Mouse (Mus musculus) MEL (cell line): ENCODE measurements at regions not wholly inside any gene's neighbourhood (a gene's known extent, or its start where the extent isn't known, plus 50 kb on each side); places are given as distances from the start of the nearest gene placed in this dataset.

Experiments used
- DNase-seq: peaks from one replicate; pipeline ENCODE4 v3.0.0; 2011; ENCODE audit warnings: low read depth, low spot score
- H3K27ac ChIP-seq: 2 replicates; pipeline ENCODE4 v1.5.1; 2012; ENCODE audit warnings: low read depth, mild to moderate bottlenecking, control low read depth, low read length, moderate library complexity; ENCODE audit not compliant: control insufficient read depth
- H3K27me3 ChIP-seq, 2 experiments: fragments of 150-350 bp in 1 of 2; sonication (generic) in 1 of 2; 2 replicates each; pipeline ENCODE4 v1.6.1; 2012; ENCODE audit warnings: low read length in 2 of 2, mild to moderate bottlenecking in 2 of 2, improper control_type of control experiment in 1 of 2, moderate library complexity in 1 of 2; ENCODE audit not compliant: insufficient read depth in 2 of 2, control insufficient read depth in 1 of 2
- H3K36me3 ChIP-seq, 2 experiments: 2 replicates each; pipeline ENCODE4 v1.6.1; 2012 to 2014; ENCODE audit warnings: low read length in 2 of 2, improper control_type of control experiment in 1 of 2, inconsistent platforms in 1 of 2, mild to moderate bottlenecking in 1 of 2; ENCODE audit not compliant: insufficient read depth in 2 of 2, control insufficient read depth in 1 of 2
- H3K4me1 ChIP-seq, 2 experiments: fragments of 150-350 bp in 1 of 2; sonication (generic) in 1 of 2; 2 replicates each; pipeline ENCODE4 v1.6.1; 2012; ENCODE audit warnings: low read length in 2 of 2, improper control_type of control experiment in 1 of 2, mild to moderate bottlenecking in 1 of 2; ENCODE audit not compliant: insufficient read depth in 2 of 2, control insufficient read depth in 1 of 2
- H3K4me3 ChIP-seq, 2 experiments: fragments of 150-350 bp in 1 of 2; sonication (generic) in 1 of 2; 2 replicates each; pipeline ENCODE4 v1.5.1; 2012; ENCODE audit warnings: low read depth in 2 of 2, low read length in 2 of 2, mild to moderate bottlenecking in 2 of 2, moderate library complexity in 2 of 2, control low read depth in 1 of 2, improper control_type of control experiment in 1 of 2; ENCODE audit not compliant: control insufficient read depth in 1 of 2, insufficient read depth in 1 of 2
- H3K79me2 ChIP-seq: 2 replicates; pipeline ENCODE4 v1.6.1; 2012; ENCODE audit warnings: mild to moderate bottlenecking, low read length, moderate library complexity; ENCODE audit not compliant: control insufficient read depth, poor library complexity, insufficient read depth
- H3K9ac ChIP-seq: 2 replicates; pipeline ENCODE4 v1.6.1; 2012; ENCODE audit warnings: low read depth, mild to moderate bottlenecking, control low read depth, low read length, moderate library complexity; ENCODE audit not compliant: control insufficient read depth, poor library complexity, severe bottlenecking
- H3K9me3 ChIP-seq: fragments of 150-350 bp; sonication (generic); replicated peaks from 2 replicates; pipeline ENCODE4 v1.6.1; 2012; ENCODE audit warnings: mild to moderate bottlenecking, low read length, improper control_type of control experiment, moderate library complexity; ENCODE audit not compliant: insufficient read depth
- E2F4 ChIP-seq: IDR thresholded peaks from 2 replicates; pipeline ENCODE4 v1.6.1; 2011; ENCODE audit warnings: low read depth, low read length, improper control_type of control experiment, borderline replicate concordance
- GATA1 ChIP-seq: IDR thresholded peaks from 2 replicates; pipeline ENCODE4 v1.6.1; 2011; ENCODE audit warnings: low read depth, low read length, improper control_type of control experiment
- JUND ChIP-seq: IDR thresholded peaks from 2 replicates; pipeline ENCODE4 v1.6.1; 2011; ENCODE audit warnings: low read depth, mild to moderate bottlenecking, improper control_type of control experiment, low read length
- MXI1 ChIP-seq: IDR thresholded peaks from 2 replicates; pipeline ENCODE4 v1.6.1; 2011; ENCODE audit warnings: mild to moderate bottlenecking, low read depth, low read length, improper control_type of control experiment
- NRF1 ChIP-seq: IDR thresholded peaks from 2 replicates; pipeline ENCODE4 v1.6.1; 2014; ENCODE audit warnings: low read depth, mild to moderate bottlenecking, inconsistent platforms, low read length, improper control_type of control experiment, moderate library complexity; ENCODE audit not compliant: poor library complexity, insufficient read depth, severe bottlenecking
- POLR2A ChIP-seq, 2 experiments: IDR thresholded peaks; 2 replicates each; pipeline ENCODE4 v1.6.1; 2011 to 2012; ENCODE audit warnings: low read length in 2 of 2, mild to moderate bottlenecking in 2 of 2, control low read depth in 1 of 2, improper control_type of control experiment in 1 of 2, low read depth in 1 of 2, moderate library complexity in 1 of 2; ENCODE audit not compliant: control insufficient read depth in 1 of 2, insufficient read depth in 1 of 2, poor library complexity in 1 of 2
- POLR2AphosphoS2 ChIP-seq: IDR thresholded peaks from 2 replicates; pipeline ENCODE4 v1.6.1; 2011; ENCODE audit warnings: low read length, improper control_type of control experiment
- RAD21 ChIP-seq: IDR thresholded peaks from 2 replicates; pipeline ENCODE4 v1.6.1; 2011; ENCODE audit warnings: mild to moderate bottlenecking, low read depth, low read length, improper control_type of control experiment
- RCOR1 ChIP-seq: IDR thresholded peaks from 2 replicates; pipeline ENCODE4 v1.6.1; 2012; ENCODE audit warnings: low read depth, mild to moderate bottlenecking, inconsistent platforms, low read length, improper control_type of control experiment
- SMC3 ChIP-seq: IDR thresholded peaks from 2 replicates; pipeline ENCODE4 v1.6.1; 2011; ENCODE audit warnings: low read depth, low read length, improper control_type of control experiment
- TBP ChIP-seq: IDR thresholded peaks from 2 replicates; pipeline ENCODE4 v1.8.0; 2011; ENCODE audit warnings: low read depth, low read length, improper control_type of control experiment
- USF2 ChIP-seq, 2 experiments: IDR thresholded peaks; 2 replicates each; pipeline ENCODE4 v1.6.1; 2011 to 2012; ENCODE audit warnings: improper control_type of control experiment in 2 of 2, low read length in 2 of 2, borderline replicate concordance in 1 of 2, inconsistent platforms in 1 of 2, low read depth in 1 of 2, mild to moderate bottlenecking in 1 of 2; ENCODE audit not compliant: insufficient read depth in 1 of 2

GRCm38 (mm10) chr9:43506276-43506675 lies 195.6 kb downstream of the Trim29 start:
- H3K36me3 ChIP-seq: no peaks in the 10 kb centered on the region
- DNase-seq: no peak
- H3K27ac ChIP-seq: no peak overlapping the region
- H3K9ac ChIP-seq: no peak overlapping the region
- no peak overlapping the region for H3K4me3 ChIP-seq
- no peaks in the 10 kb centered on the region for H3K79me2 ChIP-seq
- no peaks in the 10 kb centered on the region for H3K9me3 ChIP-seq
- TF ChIP-seq USF2 (IDR thresholded peaks at IDR 0.05; ENCODE audit: borderline replicate concordance in 1 of 2, insufficient read depth in 1 of 2, low read depth in 1 of 2, low read length in 2 of 2) (no peak), POLR2A (IDR thresholded peaks at IDR 0.05; ENCODE audit: control insufficient read depth in 1 of 2, insufficient read depth in 1 of 2, low read depth in 1 of 2, low read length in 2 of 2, poor library complexity in 1 of 2) (no peak), TBP (no peak), RAD21 (no peak)
- H3K4me1 ChIP-seq: no peaks in the 10 kb centered on the region
- H3K27me3 ChIP-seq: no peaks in the 10 kb centered on the region

GRCm38 (mm10) chr9:43512806-43513205 lies 202.2 kb downstream of the Trim29 start:
- no peaks in the 10 kb centered on the region for H3K9me3 ChIP-seq
- no peak overlapping the region for H3K4me3 ChIP-seq
- no peaks in the 10 kb centered on the region for H3K79me2 ChIP-seq
- DNase-seq: no peak
- no peaks in the 10 kb centered on the region for H3K27me3 ChIP-seq
- H3K4me1 ChIP-seq: no peaks in the 10 kb centered on the region
- no peak overlapping the region for H3K9ac ChIP-seq
- H3K27ac ChIP-seq: no peak overlapping the region
- no peaks in the 10 kb centered on the region for H3K36me3 ChIP-seq
- TF ChIP-seq SMC3 (no peak), TBP (no peak), RCOR1 (no peak), MXI1 (no peak), E2F4 (no peak), GATA1 (no peak), POLR2AphosphoS2 (no peak)

DNA sequence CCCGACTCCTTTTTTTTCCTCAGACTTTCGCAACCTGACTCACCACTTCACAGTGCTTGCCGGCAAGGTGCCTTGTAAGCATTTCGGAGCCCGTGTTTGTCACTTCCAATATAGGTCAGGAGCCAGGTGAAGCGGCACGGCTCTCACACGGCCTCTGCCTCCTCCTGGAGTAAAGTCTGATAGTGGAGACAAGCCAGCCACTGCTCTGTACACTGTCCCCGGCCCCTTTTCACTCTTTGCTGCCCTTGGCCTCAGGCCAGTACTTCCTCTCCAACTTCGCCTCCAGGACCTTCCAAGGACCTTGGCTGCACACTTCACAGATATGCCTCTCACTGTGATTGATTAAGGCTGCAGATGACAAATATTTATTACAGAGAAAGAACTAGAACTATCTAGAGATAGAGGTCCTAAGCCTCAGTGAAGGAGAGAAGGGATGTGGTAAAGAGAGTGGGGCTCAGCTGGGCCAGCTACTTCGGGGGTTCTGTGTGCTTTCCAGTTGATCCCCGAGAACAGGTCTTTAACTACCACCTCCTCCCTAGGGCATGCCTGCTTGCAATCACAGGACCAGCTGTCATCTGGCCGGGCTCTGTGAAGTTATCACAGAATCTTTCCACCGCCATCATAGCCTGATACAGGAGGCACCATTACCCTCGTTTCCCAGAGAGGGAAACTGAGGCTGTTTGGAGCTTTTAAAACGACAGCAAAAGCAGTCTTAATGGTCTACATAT lies 204.2 kb downstream of the Trim29 start:
- Histone ChIP-seq H3K36me3 (no peaks in the 10 kb centered on the region), H3K9ac (no peak overlapping the region), H3K79me2 (no peaks in the 10 kb centered on the region), H3K4me3 (no peak overlapping the region), H3K27ac (no peak overlapping the region), H3K4me1 (no peaks in the 10 kb centered on the region), H3K9me3 (no peaks in the 10 kb centered on the region), H3K27me3 (no peaks in the 10 kb centered on the region)
- no peak for DNase-seq
- TF ChIP-seq NRF1: no peak
- no peak for TF ChIP-seq JUND
